Mouse (Mus musculus) left cerebral cortex, adult 2 months (tissue): ENCODE results near the gene Rrn3. TPM values are rescaled to one million over a fixed set of nuclear protein-coding genes. Genes with fewer than 3 reads are reported as not detected.
"Not testable (repeated sequence)": the region's sequence is repeated elsewhere in the genome, so short reads cannot be mapped to it uniquely, and the experiment has no call there.

ENCODE experiments used
- DNase-seq, 2 experiments: peaks; one replicate each; pipeline ENCODE4 v3.0.0; 2021 to 2022; ENCODE audit warnings: low spot score in 2 of 2, mixed read lengths in 1 of 2; ENCODE audit errors: extremely low spot score in 1 of 2
- H3K27ac ChIP-seq: fragments of 200-600 bp; 2 replicates; pipeline ENCODE4 v1.8.1; 2022
- H3K4me3 ChIP-seq: fragments of 200-600 bp; 2 replicates; pipeline ENCODE4 v1.8.1; 2022
- CTCF ChIP-seq: fragments of 200-600 bp; IDR thresholded peaks from 2 replicates; pipeline ENCODE4 v1.8.1; 2022; ENCODE audit warnings: antibody characterized with exemption, mild to moderate bottlenecking, moderate library complexity
- intact Hi-C: fragments of 180-260 bp; cut with DNase I; formaldehyde crosslinking; loops from one replicate; pipeline ENCODE4 v1.15.1; 2025
- long read RNA-seq, 2 experiments: library from polyadenylated mRNA; stranded (forward); transcript quantifications; one replicate each; pipeline ENCODE4 v2.0.0; 2021; ENCODE audit warnings: borderline mapping rate in 2 of 2
- total RNA-seq, 2 experiments: library from RNA; stranded (reverse); gene quantifications; 2 replicates each; pipeline ENCODE4 v1.2.3; 2021

Rrn3 gene
- 10 to 100 TPM; 44.9 to 50.8 TPM for total RNA-seq
- long read RNA-seq, experiment 1, transcript Rrn3-201 (18 exons, 3,582 nt): major isoform, 101 of 118 reads
- long read RNA-seq, experiment 1, partial matches to known transcripts: 5 of 118 reads
- long read RNA-seq, experiment 1, other reads (novel, unspliced or antisense): 12 of 118 reads
- long read RNA-seq, experiment 2, transcript Rrn3-201 (18 exons, 3,582 nt): major isoform, 52 of 64 reads
- long read RNA-seq, experiment 2, partial matches to known transcripts: 3 of 64 reads
- long read RNA-seq, experiment 2, other reads (novel, unspliced or antisense): 9 of 64 reads

DNA sequence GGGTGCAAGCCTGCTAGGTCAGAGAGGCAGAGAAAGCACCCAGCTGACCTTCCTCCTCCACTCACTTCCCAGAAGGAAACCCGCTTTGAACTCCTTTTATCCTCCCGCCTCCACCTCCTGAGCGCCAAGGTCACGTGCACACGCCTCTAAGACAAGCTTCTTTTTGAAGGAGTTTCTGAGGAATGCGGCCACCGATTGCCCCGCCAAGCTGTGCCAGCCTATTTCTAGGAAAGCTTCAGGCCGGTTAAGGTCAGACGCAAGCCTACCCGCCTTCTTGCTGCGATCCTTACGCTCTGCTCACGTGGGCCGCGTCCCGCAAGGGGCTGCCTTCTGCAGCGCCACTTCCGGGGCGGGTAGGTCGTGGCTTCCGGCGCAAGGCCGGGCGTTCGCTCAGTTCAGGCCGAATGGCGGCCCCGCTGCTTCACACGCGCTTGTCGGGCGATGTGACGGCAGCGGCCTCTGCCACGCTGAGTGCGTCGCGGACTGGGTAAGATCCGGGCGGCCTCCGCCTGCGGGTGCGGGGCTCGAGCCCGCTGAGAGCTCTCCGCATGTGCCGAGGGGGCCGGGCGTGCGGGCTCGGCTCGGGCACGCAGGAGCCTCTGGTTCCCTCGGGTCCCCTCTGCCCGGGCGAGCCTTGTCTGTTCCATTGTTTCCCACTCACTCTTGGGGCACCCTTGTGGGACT is at the start of gene Rrn3:
Gene Rrn3 (plus strand): TSS at position 356 of the 684 bp plus-strand sequence.
- intact Hi-C loops: no loop called here
- peak within 1 kb of the TSS; percentile 93 for H3K27ac ChIP-seq
- peak; percentile 90 to 91 for DNase-seq
- no peak; the same call in 1 of the 2 replicates for TF ChIP-seq CTCF
- peak within 1 kb of the TSS; percentile 99 for H3K4me3 ChIP-seq

DNA sequence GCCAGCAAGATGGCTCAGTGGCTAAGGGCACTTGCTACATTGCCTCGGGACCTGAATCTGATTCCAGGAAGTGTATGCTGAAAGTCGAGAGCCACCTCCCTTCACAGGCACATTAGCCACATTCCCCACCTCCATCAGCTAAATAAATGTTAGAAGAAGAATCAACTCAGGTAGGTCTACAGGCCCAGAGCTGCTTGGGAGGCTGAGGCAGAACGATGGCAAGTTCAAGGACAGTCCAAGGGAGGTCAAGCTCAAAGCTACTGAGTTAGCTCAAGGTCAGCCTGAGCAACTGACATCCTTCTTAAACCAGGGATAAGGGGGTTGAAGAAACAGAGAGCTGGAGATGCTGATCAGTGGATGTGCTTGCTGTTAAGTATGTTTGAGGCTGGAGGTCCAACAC is 47.7 kb upstream of the Rrn3 start:
- Histone ChIP-seq H3K27ac (no peak overlapping the region), H3K4me3 (no peak overlapping the region)
- intact Hi-C loops: loop anchor here (10.0 kb wide), 1 partner anchor 618 kb away; no protein-coding TSS in a partner anchor
- no peak for DNase-seq
- TF ChIP-seq CTCF: no peak

DNA sequence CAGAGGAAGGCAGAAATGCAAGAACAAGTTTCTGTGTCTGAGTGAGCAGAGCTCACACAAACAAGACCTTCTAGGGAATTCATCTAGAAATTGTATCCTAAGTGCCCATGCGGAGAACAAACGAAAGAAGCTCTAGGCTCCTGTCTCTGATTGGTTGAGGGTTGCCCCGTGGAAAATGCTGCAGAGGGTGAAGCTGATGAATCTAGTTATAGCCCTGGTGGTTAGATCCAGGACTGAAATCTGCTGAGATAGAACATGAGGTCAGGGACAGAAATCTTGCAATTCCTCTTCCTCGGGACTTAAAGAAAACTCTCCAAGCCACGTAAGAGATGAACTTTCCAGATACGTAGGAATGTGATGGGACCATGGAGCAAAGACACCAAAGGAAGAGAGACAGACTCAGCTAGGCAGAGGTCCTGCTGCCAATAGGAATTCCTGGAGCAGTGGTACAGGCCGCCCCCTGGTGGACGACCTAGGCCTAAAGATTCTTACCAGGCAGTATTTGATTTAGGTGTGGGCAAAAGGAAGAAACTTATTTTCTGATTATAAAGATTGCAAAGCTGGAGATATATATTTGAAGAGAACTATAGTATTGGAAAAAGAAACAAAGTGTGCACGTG is 46.9 kb upstream of the Rrn3 start:
- intact Hi-C loops: loop anchor here (10.0 kb wide), 1 partner anchor 619 kb away; no protein-coding TSS in a partner anchor
- TF ChIP-seq CTCF: peak; percentile 86
- no peak overlapping the region for H3K4me3 ChIP-seq

DNA sequence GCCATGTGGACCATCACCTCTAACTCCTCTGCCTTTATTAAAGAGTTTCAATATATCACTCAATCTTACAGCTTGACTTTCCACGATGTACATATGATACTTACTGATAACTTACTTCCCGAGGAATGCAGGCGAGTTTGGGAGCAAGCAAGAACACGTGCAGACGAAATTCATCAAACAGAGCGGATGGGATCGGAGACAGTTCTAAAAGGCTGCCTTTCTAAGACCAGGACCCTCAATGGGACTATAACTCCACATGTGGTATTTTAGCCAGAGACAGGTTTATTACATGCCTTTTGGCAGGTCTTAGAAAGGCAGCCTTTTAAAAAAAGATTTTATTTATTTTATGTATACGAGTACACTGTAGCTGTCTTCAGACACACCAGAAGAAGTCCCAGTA is 44.5 kb upstream of the Rrn3 start:
- no peak overlapping the region for H3K4me3 ChIP-seq
- H3K27ac ChIP-seq: no peak overlapping the region
- no peak for DNase-seq
- intact Hi-C loops: loop anchor here (10.0 kb wide), 1 partner anchor 621 kb away; no protein-coding TSS in a partner anchor
- no peak for TF ChIP-seq CTCF

More for the DNA sequence above, 46.9 kb upstream of the Rrn3 start:
- peak; percentile 67 to 80 for DNase-seq
- no peak overlapping the region for H3K27ac ChIP-seq

DNA sequence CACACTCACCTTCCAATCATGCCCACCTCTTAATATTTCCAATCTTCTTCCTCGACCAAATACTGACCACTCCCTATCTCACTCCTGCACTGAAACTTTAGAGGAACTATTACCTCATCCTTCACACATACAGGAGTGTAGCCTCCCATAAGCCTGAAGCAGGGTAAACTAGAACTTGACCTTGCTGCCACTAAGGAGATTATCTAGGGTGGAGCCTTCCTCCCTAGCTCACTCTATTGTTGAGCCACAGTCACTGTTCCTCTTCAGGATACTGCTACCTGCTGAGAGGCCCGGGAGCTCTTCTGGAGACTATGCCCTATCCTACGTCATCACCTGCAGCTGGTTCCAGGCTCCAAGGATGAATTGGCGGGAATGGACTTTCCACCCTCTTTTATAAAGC is 41.5 kb upstream of the Rrn3 start:
- DNase-seq, H3K4me3 ChIP-seq, H3K27ac ChIP-seq: not testable (repeated sequence)
- intact Hi-C loops: loop anchor here (10.0 kb wide), 1 partner anchor 624 kb away; no protein-coding TSS in a partner anchor

DNA sequence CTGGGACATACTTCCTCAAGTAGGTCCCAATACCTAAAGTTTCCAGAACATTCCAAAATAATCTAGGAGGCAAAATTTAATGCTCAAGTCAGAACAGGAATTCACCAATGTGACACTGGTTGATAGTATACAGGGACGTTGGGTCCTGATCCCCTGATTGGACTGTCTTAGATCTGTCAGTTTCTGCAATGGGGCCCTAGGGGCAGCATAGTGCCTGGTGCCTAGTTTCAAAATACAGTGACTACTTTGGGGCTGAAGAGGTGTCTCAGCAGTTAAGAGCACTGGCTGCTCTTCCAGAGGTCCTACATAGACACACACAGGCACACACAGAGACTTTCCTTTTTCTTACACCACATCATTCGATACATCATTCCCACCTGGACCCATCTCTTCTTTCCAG is 39.7 kb upstream of the Rrn3 start:
- no peak for DNase-seq
- TF ChIP-seq CTCF: no peak
- no peak overlapping the region for H3K27ac ChIP-seq
- no peak overlapping the region for H3K4me3 ChIP-seq
- intact Hi-C loops: no loop called here

DNA sequence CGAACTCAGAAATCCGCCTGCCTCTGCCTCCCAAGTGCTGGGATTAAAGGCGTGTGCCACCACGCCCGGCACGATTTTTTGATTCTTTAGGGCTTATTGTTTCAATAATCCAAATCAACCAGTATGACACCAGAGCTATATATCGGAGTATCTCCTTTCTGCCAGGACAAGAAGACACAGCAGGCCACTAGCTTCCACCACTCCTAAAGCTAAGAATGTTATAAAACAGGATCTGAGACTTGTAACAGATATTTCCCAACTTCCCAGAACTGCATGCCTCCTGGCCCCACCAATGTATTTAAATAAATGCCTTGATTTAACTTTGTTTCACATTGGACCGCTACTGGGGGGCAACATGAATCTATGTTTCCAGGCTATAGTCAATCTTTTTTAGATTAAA is 32.8 kb upstream of the Rrn3 start:
- intact Hi-C loops: no loop called here
- H3K4me3 ChIP-seq: no peak overlapping the region
- no peak overlapping the region for H3K27ac ChIP-seq
- TF ChIP-seq CTCF: no peak
- DNase-seq: no peak

DNA sequence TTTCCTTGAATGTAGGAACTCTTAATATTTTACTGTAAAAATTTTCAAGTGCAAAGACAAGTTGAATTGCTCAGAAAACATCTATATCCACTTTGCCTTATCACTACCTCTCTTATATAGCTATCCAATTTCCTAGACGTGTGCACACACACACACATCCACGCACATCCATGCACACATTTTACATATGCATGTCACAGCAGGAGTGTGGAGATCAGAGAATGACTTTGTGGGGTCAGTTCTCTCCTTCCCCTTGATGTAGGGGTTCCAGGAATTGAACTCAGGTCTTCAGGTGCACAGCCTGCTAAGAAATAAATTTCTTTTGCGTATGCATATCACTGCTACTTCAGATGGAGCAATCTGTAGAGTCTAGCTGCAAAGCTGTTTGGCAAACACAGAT is 32.4 kb upstream of the Rrn3 start:
- intact Hi-C loops: no loop called here
- no peak for TF ChIP-seq CTCF

DNA sequence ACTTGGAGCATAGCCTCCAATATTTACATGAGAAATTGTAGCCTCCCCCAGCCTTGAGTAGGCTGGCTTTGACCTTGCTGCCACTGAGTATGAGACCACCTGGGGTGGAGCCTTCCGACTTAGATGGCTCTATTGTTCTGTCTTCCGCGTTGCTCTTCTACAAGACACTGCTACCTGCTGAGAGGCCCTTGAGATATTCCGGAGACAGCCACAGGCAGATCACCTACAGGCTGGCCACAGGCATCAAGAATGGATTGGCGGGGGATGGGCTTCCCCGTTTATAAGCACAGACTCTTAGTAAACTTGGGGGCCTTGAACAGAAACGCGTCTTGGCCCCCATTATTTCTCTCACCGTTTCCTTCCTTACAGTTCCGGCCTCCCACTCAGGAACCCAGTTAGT is 31.7 kb upstream of the Rrn3 start:
- H3K27ac ChIP-seq, intact Hi-C loops, DNase-seq, H3K4me3 ChIP-seq: not testable (repeated sequence)

More for the DNA sequence above, 32.4 kb upstream of the Rrn3 start:
- Histone ChIP-seq H3K4me3 (no peak overlapping the region), H3K27ac (no peak overlapping the region)
- no peak for DNase-seq

DNA sequence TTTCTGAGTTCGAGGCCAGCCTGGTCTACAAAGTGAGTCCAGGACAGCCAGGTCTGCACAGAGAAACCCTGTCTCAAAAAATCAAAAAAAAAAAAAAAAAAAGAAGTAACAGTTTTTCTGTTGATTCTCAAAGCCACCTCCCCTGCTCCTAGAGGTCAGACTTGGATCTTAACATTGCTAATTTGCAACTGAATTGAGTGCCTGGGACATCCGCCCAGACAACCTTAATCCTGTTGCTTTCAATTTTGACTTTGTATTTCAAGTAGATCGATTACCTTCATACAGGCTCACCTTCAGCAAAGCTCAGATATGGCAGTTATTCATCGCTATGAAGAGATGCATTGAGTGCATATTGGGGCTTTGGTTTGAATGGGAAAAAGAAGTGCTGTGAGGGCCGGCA is 31.2 kb upstream of the Rrn3 start:
- intact Hi-C loops: no loop called here
- no peak for DNase-seq
- Histone ChIP-seq H3K4me3 (no peak overlapping the region), H3K27ac (no peak overlapping the region)
- TF ChIP-seq CTCF: no peak

DNA sequence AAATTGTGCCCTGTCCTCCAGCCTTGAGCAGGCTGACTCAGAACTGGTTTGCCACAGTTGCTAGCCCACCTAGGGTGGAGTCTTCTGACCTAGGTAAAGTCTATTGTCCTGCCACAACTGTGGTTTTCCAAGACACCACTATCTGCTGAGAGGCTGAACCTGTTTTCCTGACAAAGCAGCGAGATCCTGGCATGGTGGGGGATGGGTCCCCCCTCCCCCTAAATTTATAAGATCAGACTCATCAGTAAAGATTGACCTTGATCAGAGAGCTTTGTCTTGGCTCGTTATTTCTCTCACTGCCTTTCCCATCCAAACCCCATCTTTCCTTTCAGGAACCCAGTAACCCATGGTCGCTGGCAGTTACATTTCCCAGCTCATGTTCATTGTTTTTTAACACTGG is 30.5 kb upstream of the Rrn3 start:
- Histone ChIP-seq H3K4me3 (no peak overlapping the region), H3K27ac (no peak overlapping the region)
- no peak for TF ChIP-seq CTCF
- intact Hi-C loops: no loop called here
- DNase-seq: no peak

DNA sequence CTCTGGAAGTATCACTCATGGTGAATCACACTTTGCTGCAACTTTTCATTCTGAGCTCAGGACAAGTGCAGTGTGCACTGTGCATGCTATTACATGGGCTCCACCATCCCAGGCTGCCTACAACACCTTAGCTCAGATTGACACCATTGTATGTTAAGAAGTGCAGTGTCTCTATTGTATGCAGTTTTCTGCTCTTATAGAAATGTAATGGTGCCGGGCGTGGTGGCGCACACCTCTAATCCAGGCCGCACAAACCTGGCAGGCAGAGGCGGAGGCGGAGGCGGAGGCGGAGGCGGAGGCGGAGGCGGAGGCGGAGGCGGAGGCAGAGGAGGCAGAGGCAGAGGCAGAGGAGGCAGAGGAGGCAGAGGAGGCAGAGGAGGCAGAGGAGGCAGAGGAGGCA is 29.9 kb upstream of the Rrn3 start:
- DNase-seq: no peak
- no peak overlapping the region for H3K4me3 ChIP-seq
- H3K27ac ChIP-seq: no peak overlapping the region
- no peak for TF ChIP-seq CTCF
- intact Hi-C loops: no loop called here
